Comparison of ENCODE assay signal across 11 mouse cellular contexts in genomic region chr1:87156199-87156587, GRCm38 (mm10). TPM values are rescaled to one million over a fixed set of nuclear protein-coding genes. Genes with fewer than 3 reads are reported as not detected.
A peak's percentile ranks its signal among the peaks of the same experiment; 100 is the strongest.
DNase-seq lines count a peak whose midpoint lies in the region; ATAC-seq lines count a peak whose summit lies in the region.
"Had no signal": no experiment of that assay in that cellular context is flagged by ENCODE, and none has a peak within 500 bp of the region (broad histone marks: within the 10 kb centered on the region; RNA-seq: fewer than 3 reads in every experiment).

Ecel1 (minus strand) TSS chr1:87156521.

- no peak within 1 kb of the TSS for H3K27ac ChIP-seq in liver, embryonic 11.5 days (ENCODE audit: low read depth, low read length)
- H3K27ac ChIP-seq in embryonic facial prominence, embryonic 13.5 days: no peak within 1 kb of the TSS
- no peak within 1 kb of the TSS for H3K27ac ChIP-seq in hindbrain, embryonic 16.5 days (ENCODE audit: low read depth, low read length)
- peak within 1 kb of the TSS; percentile 57; the same call in 1 of the 2 replicates for H3K27ac ChIP-seq in neural tube, embryonic 13.5 days (replicated peaks)

- no peak for DNase-seq in liver, embryonic 11.5 days (ENCODE audit: low spot score)
- no peak for DNase-seq in liver
- DNase-seq in gastrocnemius, postnatal 10 days: no peak
- DNase-seq in yolk sac, embryonic 10.5 days (ENCODE audit: low spot score): no peak
- no peak for DNase-seq in ovary, postnatal 14 days (ENCODE audit: low spot score)
- DNase-seq: thymus, postnatal 36 days had no signal

- H3K4me3 ChIP-seq in liver, embryonic 11.5 days (ENCODE audit: low read depth, low read length): peak within 1 kb of the TSS; percentile 32
- H3K4me3 ChIP-seq in embryonic facial prominence, embryonic 13.5 days: peak within 1 kb of the TSS; percentile 50
- H3K4me3 ChIP-seq in hindbrain, embryonic 16.5 days (ENCODE audit: low read length): peak within 1 kb of the TSS; percentile 48
- peak within 1 kb of the TSS; percentile 49 for H3K4me3 ChIP-seq in neural tube, embryonic 13.5 days
- H3K4me3 ChIP-seq: erythroblast, embryonic 14.5 days had no signal

- H3K27me3 ChIP-seq in liver, embryonic 11.5 days (replicated peaks; ENCODE audit: control insufficient read depth, insufficient read depth, low read length): peaks cover 86% of the 10 kb centered on the region
- peaks cover 96% of the 10 kb centered on the region for H3K27me3 ChIP-seq in embryonic facial prominence, embryonic 13.5 days
- peaks cover 46% of the 10 kb centered on the region for H3K27me3 ChIP-seq in hindbrain, embryonic 16.5 days (replicated peaks; ENCODE audit: control insufficient read depth, insufficient read depth, low read length)
- peaks cover 94% of the 10 kb centered on the region for H3K27me3 ChIP-seq in neural tube, embryonic 13.5 days

- H3K4me1 ChIP-seq in liver, embryonic 11.5 days (replicated peaks; ENCODE audit: control insufficient read depth, insufficient read depth, low read length): 0 out of 2 replicates have a peak, but pooled peaks cover 2% of the 10 kb centered on the region
- H3K4me1 ChIP-seq in embryonic facial prominence, embryonic 13.5 days: peaks cover 30% of the 10 kb centered on the region
- peaks cover 14% of the 10 kb centered on the region for H3K4me1 ChIP-seq in hindbrain, embryonic 16.5 days (ENCODE audit: control insufficient read depth, insufficient read depth, low read depth, low read length)
- peaks cover 39% of the 10 kb centered on the region for H3K4me1 ChIP-seq in neural tube, embryonic 13.5 days (replicated peaks)

- WGBS in liver, embryonic 11.5 days: 5% methylated on average over 12 of the region's 12 CpGs
- 2% methylated on average over 12 of the region's 12 CpGs for WGBS in embryonic facial prominence, embryonic 13.5 days
- WGBS in hindbrain, embryonic 16.5 days: 2% methylated on average over 12 of the region's 12 CpGs
- WGBS in neural tube, embryonic 13.5 days: under 1% methylated on average over 11 of the region's 12 CpGs

- no peaks in the 10 kb centered on the region for H3K9me3 ChIP-seq in liver, embryonic 11.5 days (ENCODE audit: control insufficient read depth, low read length)
- H3K9me3 ChIP-seq in embryonic facial prominence, embryonic 13.5 days: no peaks in the 10 kb centered on the region
- H3K9me3 ChIP-seq in hindbrain, embryonic 16.5 days (ENCODE audit: control insufficient read depth, low read length): no peaks in the 10 kb centered on the region
- no peaks in the 10 kb centered on the region for H3K9me3 ChIP-seq in neural tube, embryonic 13.5 days

- peak within 1 kb of the TSS; percentile 40 for H3K4me2 ChIP-seq in liver, embryonic 11.5 days
- H3K4me2 ChIP-seq in embryonic facial prominence, embryonic 13.5 days: peak within 1 kb of the TSS; percentile 85
- H3K4me2 ChIP-seq in hindbrain, embryonic 16.5 days (ENCODE audit: low read length): peak within 1 kb of the TSS; percentile 74
- peak within 1 kb of the TSS; percentile 62 for H3K4me2 ChIP-seq in neural tube, embryonic 13.5 days

- no peak for ATAC-seq in liver, embryonic 11.5 days (replicated peaks; ENCODE audit: low FRiP score)
- ATAC-seq in embryonic facial prominence, embryonic 13.5 days (ENCODE audit: insufficient number of reproducible peaks, insufficient read depth, low FRiP score, low TSS enrichment, low read depth): no peak
- no peak for ATAC-seq in hindbrain, embryonic 16.5 days
- ATAC-seq in neural tube, embryonic 13.5 days (ENCODE audit: low read depth): no peak
- ATAC-seq: activated CD4-positive, CD25-positive, alpha-beta regulatory T cell, adult 4 months had no signal

- H3K9ac ChIP-seq in liver, embryonic 11.5 days (ENCODE audit: low read depth, low read length): no peak within 1 kb of the TSS
- peak within 1 kb of the TSS; percentile 47 for H3K9ac ChIP-seq in embryonic facial prominence, embryonic 13.5 days
- peak within 1 kb of the TSS; percentile 66 for H3K9ac ChIP-seq in hindbrain, embryonic 16.5 days (ENCODE audit: low read depth, low read length)
- H3K9ac ChIP-seq in neural tube, embryonic 13.5 days: peak within 1 kb of the TSS; percentile 71

- no peaks in the 10 kb centered on the region for H3K36me3 ChIP-seq in liver, embryonic 11.5 days (ENCODE audit: control insufficient read depth, insufficient read depth, low read length)
- no peaks in the 10 kb centered on the region for H3K36me3 ChIP-seq in embryonic facial prominence, embryonic 13.5 days
- H3K36me3 ChIP-seq in hindbrain, embryonic 16.5 days (ENCODE audit: control insufficient read depth, insufficient read depth, low read length): no peaks in the 10 kb centered on the region
- H3K36me3 ChIP-seq in neural tube, embryonic 13.5 days: no peaks in the 10 kb centered on the region

RNA-seq across cellular contexts. Expression of gene Ecel1, which starts in this region (rescaled TPM):
- polyA plus RNA-seq in liver, embryonic 11.5 days (2014; fragmentation: Nextera tagmentation; extraction: Ambion mirVana): 0.18 and 0.48 TPM in 2 replicates
- polyA plus RNA-seq in embryonic facial prominence, embryonic 13.5 days (2015; fragmentation: Nextera tagmentation; extraction: Ambion mirVana): 0.81 and 0.90 TPM in 2 replicates
- polyA plus RNA-seq in hindbrain, embryonic 16.5 days (2015; fragmentation: Nextera tagmentation; extraction: Ambion mirVana): 34.9 and 40.2 TPM in 2 replicates
- polyA plus RNA-seq in neural tube, embryonic 13.5 days (2015; fragmentation: Nextera tagmentation; extraction: Ambion mirVana): 62.4 and 73.8 TPM in 2 replicates
- under 1 TPM in 1 of 2 experiments, not detected in 1; 0.09 TPM for total RNA-seq in gastrocnemius, postnatal 10 days (2021)
- polyA plus RNA-seq: erythroblast, embryonic 14.5 days had no signal

Comparison
In these comparisons a context has a peak if more than half of its experiments do, and no peak if none do; other contexts are left out.
1. RNA of gene Ecel1 (polyA plus RNA-seq): 62.4 to 73.8 TPM in neural tube, embryonic 13.5 days and 34.9 to 40.2 TPM in hindbrain, embryonic 16.5 days; 0.81 to 0.90 TPM in embryonic facial prominence, embryonic 13.5 days and 0.18 to 0.48 TPM in liver, embryonic 11.5 days; every median in the first group is over 10 times any median in the second.
2. Peak in every context shown above with its lines, with median percentiles within 50 percentile points of each other: H3K4me2 ChIP-seq and H3K4me3 ChIP-seq.